Mouse (Mus musculus): ENCODE results near the gene Olfr1291-ps1.

GRCm38 (mm10) chr2:111496880-111497279 is at the start of gene Olfr1291-ps1:
- TF ChIP-seq CTCF (IDR thresholded peaks at IDR 0.05; ENCODE audit: low read depth), result no peak
- TF ChIP-seq EP300 (IDR thresholded peaks at IDR 0.05; ENCODE audit: low read depth), result no peak
